Comparison of ENCODE assay signal across 25 mouse cellular contexts in genomic region chr3:58370811-58371210, GRCm38 (mm10). TPM values are rescaled to one million over a fixed set of nuclear protein-coding genes. Genes with fewer than 3 reads are reported as not detected.
DNase-seq lines count a peak whose midpoint lies in the region; ATAC-seq and TF ChIP-seq lines count a peak whose summit lies in the region.
"Had no signal": no experiment of that assay in that cellular context is flagged by ENCODE, and none has a peak within 500 bp of the region (broad histone marks: within the 10 kb centered on the region; RNA-seq: fewer than 3 reads in every experiment).

No protein-coding gene starts in this region.

- DNase-seq in embryonic facial prominence, embryonic 14.5 days (ENCODE audit: low spot score) = peak; percentile 56
- no peak for DNase-seq in embryonic facial prominence, embryonic 10.5 days (ENCODE audit: low spot score)
- no peak for DNase-seq in heart, postnatal 36 days
- DNase-seq in lung, postnatal 0 days (ENCODE audit: low spot score) = peak; percentile 65
- no peak for DNase-seq in lung, postnatal 14 days
- no peak for DNase-seq in cerebellum, postnatal 14 days
- DNase-seq: adrenal gland, postnatal 36 days; cerebellum, adult 18-20 months; cerebellum, postnatal 25 days; embryo, embryonic 11 days; forebrain, postnatal 0 days; gastrocnemius, postnatal 14 days; heart, adult 18-20 months; kidney, adult 11 months; liver had no signal

- TF ChIP-seq CTCF in lung, postnatal 0 days (IDR thresholded peaks at IDR 0.05) = no peak

- H3K4me2 ChIP-seq in embryonic facial prominence, embryonic 14.5 days (ENCODE audit: low read depth, low read length) = no peak overlapping the region
- H3K4me2 ChIP-seq in heart, embryonic 16.5 days (ENCODE audit: low read depth, low read length) = no peak overlapping the region
- no peak overlapping the region for H3K4me2 ChIP-seq in lung, postnatal 0 days (replicated peaks; ENCODE audit: low read depth, low read length)
- H3K4me2 ChIP-seq: embryonic facial prominence, embryonic 15.5 days; kidney, embryonic 15.5 days; midbrain, embryonic 12.5 days had no signal

- no peaks in the 10 kb centered on the region for H3K36me3 ChIP-seq in embryonic facial prominence, embryonic 14.5 days (ENCODE audit: control insufficient read depth, insufficient read depth, low read length)
- H3K36me3 ChIP-seq in embryonic facial prominence, embryonic 10.5 days (replicated peaks) = no peaks in the 10 kb centered on the region
- no peaks in the 10 kb centered on the region for H3K36me3 ChIP-seq in heart, embryonic 16.5 days (ENCODE audit: control insufficient read depth, insufficient read depth)
- H3K36me3 ChIP-seq in lung, postnatal 0 days (ENCODE audit: insufficient read depth, low read length) = no peaks in the 10 kb centered on the region
- H3K36me3 ChIP-seq: embryonic facial prominence, embryonic 15.5 days; forebrain, embryonic 10.5 days; kidney, embryonic 15.5 days; midbrain, embryonic 12.5 days had no signal

- peaks cover 14% of the 10 kb centered on the region for H3K4me1 ChIP-seq in embryonic facial prominence, embryonic 14.5 days (ENCODE audit: control insufficient read depth, insufficient read depth, low read length)
- H3K4me1 ChIP-seq in embryonic facial prominence, embryonic 10.5 days = peaks cover 17% of the 10 kb centered on the region
- H3K4me1 ChIP-seq in heart, embryonic 16.5 days (ENCODE audit: control insufficient read depth, insufficient read depth, low read length) = peaks cover 32% of the 10 kb centered on the region
- peaks cover 14% of the 10 kb centered on the region; the same call in 1 of the 2 replicates for H3K4me1 ChIP-seq in lung, postnatal 0 days (ENCODE audit: insufficient read depth, low read depth, low read length)

- 39% methylated on average over 2 of the region's 2 CpGs for WGBS in embryonic facial prominence, embryonic 14.5 days
- 91% methylated on average over 2 of the region's 2 CpGs for whole genome bisulfite sequencing in embryonic facial prominence, embryonic 10.5 days
- 24% methylated on average over 2 of the region's 2 CpGs for WGBS in heart, embryonic 16.5 days
- 22% methylated on average over 2 of the region's 2 CpGs for WGBS in lung, postnatal 0 days

- no peak overlapping the region for H3K4me3 ChIP-seq in embryonic facial prominence, embryonic 14.5 days (ENCODE audit: low read depth, low read length)
- no peak overlapping the region for H3K4me3 ChIP-seq in embryonic facial prominence, embryonic 10.5 days
- H3K4me3 ChIP-seq in heart, embryonic 16.5 days (ENCODE audit: low read length) = no peak overlapping the region
- H3K4me3 ChIP-seq in lung, postnatal 0 days (ENCODE audit: low read depth, low read length) = no peak overlapping the region
- H3K4me3 ChIP-seq: embryonic facial prominence, embryonic 15.5 days; forebrain, embryonic 10.5 days; kidney, embryonic 15.5 days; left cerebral cortex, adult 2 months; midbrain, embryonic 12.5 days had no signal

- no peak overlapping the region for H3K9ac ChIP-seq in embryonic facial prominence, embryonic 14.5 days (ENCODE audit: low read depth, low read length)
- peak overlapping the region; percentile 65; the same call in 1 of the 2 replicates for H3K9ac ChIP-seq in heart, embryonic 16.5 days (ENCODE audit: low read length)
- H3K9ac ChIP-seq in lung, postnatal 0 days (replicated peaks; ENCODE audit: low read depth) = no peak overlapping the region
- H3K9ac ChIP-seq: embryonic facial prominence, embryonic 15.5 days; forebrain, postnatal 0 days; kidney, embryonic 15.5 days; midbrain, embryonic 12.5 days had no signal

- H3K27me3 ChIP-seq in embryonic facial prominence, embryonic 14.5 days (replicated peaks; ENCODE audit: control insufficient read depth, insufficient read depth, low read length) = no peaks in the 10 kb centered on the region
- 0 out of 2 replicates have a peak, but pooled peaks cover 10% of the 10 kb centered on the region for H3K27me3 ChIP-seq in embryonic facial prominence, embryonic 10.5 days (replicated peaks; ENCODE audit: low read depth, poor library complexity, severe bottlenecking)
- H3K27me3 ChIP-seq in heart, embryonic 16.5 days (ENCODE audit: control insufficient read depth, insufficient read depth, low read length) = no peaks in the 10 kb centered on the region
- H3K27me3 ChIP-seq in lung, postnatal 0 days (replicated peaks; ENCODE audit: insufficient read depth, low read length) = no peaks in the 10 kb centered on the region
- H3K27me3 ChIP-seq: embryonic facial prominence, embryonic 15.5 days; kidney, embryonic 15.5 days; Patski had no signal

- 0 out of 2 replicates have a peak, but pooled peaks have one; percentile 18 for TF ChIP-seq EP300 in lung, postnatal 0 days (IDR thresholded peaks at IDR 0.05)

- intact Hi-C loops in heart, postnatal 36 days (cut with DNase I) = no loop called here

- no peaks in the 10 kb centered on the region for H3K9me3 ChIP-seq in embryonic facial prominence, embryonic 14.5 days (ENCODE audit: control insufficient read depth, low read length)
- no peaks in the 10 kb centered on the region for H3K9me3 ChIP-seq in embryonic facial prominence, embryonic 10.5 days
- H3K9me3 ChIP-seq in heart, embryonic 16.5 days (replicated peaks; ENCODE audit: control insufficient read depth, low read length) = no peaks in the 10 kb centered on the region
- no peaks in the 10 kb centered on the region for H3K9me3 ChIP-seq in lung, postnatal 0 days (ENCODE audit: low read length)
- H3K9me3 ChIP-seq: embryonic facial prominence, embryonic 15.5 days; forebrain, embryonic 10.5 days; kidney, embryonic 15.5 days; midbrain, embryonic 12.5 days had no signal

- H3K27ac ChIP-seq in embryonic facial prominence, embryonic 14.5 days (replicated peaks; ENCODE audit: low read depth, low read length) = no peak overlapping the region
- H3K27ac ChIP-seq in embryonic facial prominence, embryonic 10.5 days (replicated peaks) = no peak overlapping the region
- H3K27ac ChIP-seq in heart, embryonic 16.5 days (ENCODE audit: low read length) = peak overlapping the region; percentile 96; the same call in 1 of the 2 replicates
- no peak overlapping the region for H3K27ac ChIP-seq in lung, postnatal 0 days (ENCODE audit: low read length)
- H3K27ac ChIP-seq: embryonic facial prominence, embryonic 15.5 days; forebrain, embryonic 10.5 days; hindbrain, postnatal 0 days; kidney, embryonic 15.5 days; left cerebral cortex, adult 2 months; midbrain, embryonic 12.5 days had no signal

- ATAC-seq in embryonic facial prominence, embryonic 14.5 days (ENCODE audit: low read depth) = no peak
- no peak for ATAC-seq in heart, embryonic 16.5 days (replicated peaks; ENCODE audit: extremely low read depth, insufficient read depth, low FRiP score)
- ATAC-seq in lung, postnatal 0 days = no peak
- ATAC-seq in erythroid progenitor cell, adult 5-6 weeks (replicated peaks; ENCODE audit: low FRiP score, poor library complexity, severe bottlenecking) = no peak
- ATAC-seq: CD4-positive, CD25-positive, alpha-beta regulatory T cell, adult 4 months; forebrain, postnatal 0 days; hindbrain, postnatal 0 days; Patski had no signal

RNA-seq across cellular contexts. Expression of gene Tsc22d2, which starts 43.7 kb away (rescaled TPM):
- polyA plus RNA-seq in embryonic facial prominence, embryonic 14.5 days (2014; fragmentation: Nextera tagmentation; extraction: Ambion mirVana) = 17.3 and 19.9 TPM in 2 replicates
- 7.5 and 9.5 TPM in 2 replicates for polyA plus RNA-seq in embryonic facial prominence, embryonic 10.5 days (2016; fragmentation: Nextera tagmentation; extraction: Ambion mirVana)
- polyA plus RNA-seq in heart, embryonic 16.5 days (2015; fragmentation: Nextera tagmentation; extraction: Ambion mirVana) = 8.7 and 9.8 TPM in 2 replicates
- total RNA-seq in heart, postnatal 36 days (2021) = 10 to 100 TPM; 23.8 to 25.6 TPM
- polyA plus RNA-seq in lung, postnatal 0 days (2015; fragmentation: Nextera tagmentation; extraction: Ambion mirVana) = 8.9 and 10.5 TPM in 2 replicates
- 11.9 and 16.8 TPM in 2 replicates for total RNA-seq in erythroid progenitor cell, adult 5-6 weeks (2015; ENCODE audit: low replicate concordance)
- 18.2 and 27.2 TPM in 2 replicates for total RNA-seq in erythroid progenitor cell, adult 5-6 weeks (2017; ENCODE audit: low replicate concordance)

Comparison
In these comparisons a context has a peak if more than half of its experiments do, and no peak if none do; other contexts are left out.
1. DNase-seq: peak in embryonic facial prominence, embryonic 14.5 days (single experiment) and lung, postnatal 0 days (single experiment); none in embryonic facial prominence, embryonic 10.5 days (single experiment), heart, postnatal 36 days (0 of 2), lung, postnatal 14 days (single experiment) and cerebellum, postnatal 14 days (0 of 2).